Mouse (Mus musculus) embryonic facial prominence, embryonic 11.5 days (tissue): ENCODE measurements around the gene Ankmy2. TPM values are rescaled to one million over a fixed set of nuclear protein-coding genes. Genes with fewer than 3 reads are reported as not detected.

Experiments used
- ATAC-seq: fragments of 200-750 bp; cut with Nextera tagmentation; replicated peaks from 2 replicates; pipeline ENCODE4 v1.8.0; 2017; ENCODE audit warnings: low read depth; ENCODE audit not compliant: insufficient number of reproducible peaks, low FRiP score, low TSS enrichment
- DNase-seq: peaks from one replicate; pipeline ENCODE4 v3.0.0-alpha.2; 2015; ENCODE audit warnings: low spot score
- H3K27ac ChIP-seq: fragments of 300-500 bp; sonication (generic); replicated peaks from 2 replicates; pipeline ENCODE4 v1.5.1; 2014; ENCODE audit warnings: mild to moderate bottlenecking, low read depth, low read length, control low read depth
- H3K27me3 ChIP-seq: fragments of 300-500 bp; sonication (generic); 2 replicates; pipeline ENCODE4 v1.6.1; 2014; ENCODE audit warnings: mild to moderate bottlenecking, low read length, moderate library complexity, mixed read lengths; ENCODE audit not compliant: control insufficient read depth, insufficient read depth
- H3K36me3 ChIP-seq: fragments of 300-500 bp; sonication (generic); replicated peaks from 2 replicates; pipeline ENCODE4 v1.6.1; 2014; ENCODE audit warnings: low read depth, mild to moderate bottlenecking, low read length, moderate library complexity, mixed read lengths; ENCODE audit not compliant: control insufficient read depth, insufficient read depth
- H3K4me1 ChIP-seq: fragments of 300-500 bp; sonication (generic); 2 replicates; pipeline ENCODE4 v1.6.1; 2014; ENCODE audit warnings: low read length, mixed read lengths; ENCODE audit not compliant: control insufficient read depth, insufficient read depth
- H3K4me2 ChIP-seq: fragments of 300-500 bp; sonication (generic); 2 replicates; pipeline ENCODE4 v1.6.1; 2014; ENCODE audit warnings: low read depth, mild to moderate bottlenecking, control low read depth, low read length, moderate library complexity
- H3K4me3 ChIP-seq: fragments of 300-500 bp; sonication (generic); 2 replicates; pipeline ENCODE4 v1.5.1; 2014; ENCODE audit warnings: low read depth, low read length, control low read depth
- H3K9ac ChIP-seq: fragments of 300-500 bp; sonication (generic); replicated peaks from 2 replicates; pipeline ENCODE4 v1.6.1; 2014; ENCODE audit warnings: mild to moderate bottlenecking, control low read depth, low read length
- H3K9me3 ChIP-seq: fragments of 300-500 bp; sonication (generic); replicated peaks from 2 replicates; pipeline ENCODE4 v1.6.1; 2016; ENCODE audit warnings: mild to moderate bottlenecking, low read length, inconsistent platforms, mixed read lengths; ENCODE audit not compliant: control insufficient read depth
- WGBS: fragments of 180-500 bp; shearing (Covaris S2); extraction: QIAGEN DNeasy Blood & Tissue Kit; methylation state at CpG from one replicate; pipeline ENCODE4 v1.1.7; 2014; 5-methylcytosine and 5-hydroxymethylcytosine counted together
- polyA plus RNA-seq: library from polyadenylated mRNA; unstranded; fragments of >200 nt; fragmentation: Nextera tagmentation; extraction: Ambion mirVana; gene quantifications from 2 replicates; pipeline ENCODE4 v1.2.1, GENCODE M21; 2014

Gene Ankmy2
- polyA plus RNA-seq, 1 experiment from 2014 or later = 39.6 TPM

DNA sequence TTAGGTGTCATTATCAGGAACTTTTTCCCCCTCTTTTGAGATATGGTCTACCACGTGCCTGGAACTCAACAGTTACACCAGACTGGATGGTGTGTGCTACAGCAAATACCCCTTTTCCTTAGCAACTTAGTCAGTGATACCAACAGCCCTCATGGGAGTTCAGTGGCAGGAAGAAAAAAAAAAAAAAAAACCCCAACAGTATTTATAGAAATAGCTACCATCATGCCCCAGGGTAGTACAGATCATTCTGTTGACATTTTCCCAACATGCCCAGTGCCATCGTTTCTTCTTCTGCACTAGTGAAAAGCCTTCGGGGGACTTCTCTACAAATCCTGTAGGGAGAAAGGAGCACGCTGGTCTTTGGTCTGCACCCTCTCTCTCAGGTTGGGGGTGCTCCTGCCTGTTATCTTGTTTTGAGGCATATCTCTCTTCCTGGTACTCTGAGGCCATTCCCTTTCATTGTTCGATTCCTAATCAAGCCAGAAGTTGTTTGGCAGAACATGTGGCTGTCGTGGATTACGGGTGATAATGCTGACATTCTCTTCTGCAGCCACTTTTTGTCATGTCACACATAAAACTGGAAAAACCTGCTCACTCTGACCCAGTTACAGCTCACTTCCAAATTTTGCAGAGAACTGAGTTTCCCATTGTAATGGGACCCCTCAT is 7.3 kb downstream of the Ankmy2 start:
- no peak overlapping the region for H3K27ac ChIP-seq
- ATAC-seq (no peak), DNase-seq (no peak)
- H3K36me3 ChIP-seq = no peaks in the 10 kb centered on the region
- no peaks in the 10 kb centered on the region for H3K27me3 ChIP-seq
- no peaks in the 10 kb centered on the region for H3K4me1 ChIP-seq
- no peaks in the 10 kb centered on the region for H3K9me3 ChIP-seq
- WGBS = 70% methylated on average over 7 of the region's 7 CpGs
- no peak overlapping the region for H3K9ac ChIP-seq
- no peak overlapping the region for H3K4me3 ChIP-seq
- H3K4me2 ChIP-seq = no peak overlapping the region

- no peak overlapping the region for H3K4me3 ChIP-seq
Observed at GRCm38 (mm10) chr12:36165299-36165698, 8.4 kb downstream of the Ankmy2 start.

DNA sequence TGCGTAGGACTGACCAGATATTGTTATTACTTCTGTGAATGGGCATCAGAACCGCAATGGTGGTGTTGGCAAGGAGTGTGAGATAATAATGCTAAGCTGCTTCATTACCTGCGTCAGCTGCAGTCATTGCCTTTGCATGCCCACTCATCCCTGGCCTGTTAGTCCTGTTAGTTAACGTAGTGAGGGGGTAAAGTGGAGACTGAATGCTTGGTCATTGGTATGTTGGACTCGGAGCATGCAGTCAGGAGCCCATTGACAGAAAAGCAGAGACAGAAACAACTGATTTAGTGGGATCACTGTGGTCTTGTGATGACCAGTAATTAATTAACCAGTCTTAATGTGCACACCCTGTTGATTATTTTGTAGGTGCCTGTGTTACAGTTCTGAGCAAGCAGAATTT is 20.3 kb downstream of the Ankmy2 start:
- WGBS = 94% methylated on average over 5 of the region's 5 CpGs
- Histone ChIP-seq H3K4me1 (no peaks in the 10 kb centered on the region), H3K9me3 (no peaks in the 10 kb centered on the region), H3K9ac (no peak overlapping the region), H3K27me3 (no peaks in the 10 kb centered on the region), H3K4me3 (no peak overlapping the region), H3K4me2 (no peak overlapping the region), H3K36me3 (no peaks in the 10 kb centered on the region; the same call in 1 of the 2 replicates), H3K27ac (no peak overlapping the region)
- DNase-seq (no peak), ATAC-seq (no peak)

More at GRCm38 (mm10) chr12:36165299-36165698, 8.4 kb downstream of the Ankmy2 start:
- H3K9ac ChIP-seq = no peak overlapping the region
- no peak overlapping the region for H3K27ac ChIP-seq
- WGBS = 18% methylated on average over 1 of the region's 1 CpGs
- DNase-seq = no peak
- H3K9me3 ChIP-seq = no peaks in the 10 kb centered on the region
- H3K4me2 ChIP-seq = no peak overlapping the region
- no peak for ATAC-seq
- H3K27me3 ChIP-seq = no peaks in the 10 kb centered on the region
- no peaks in the 10 kb centered on the region for H3K36me3 ChIP-seq
- H3K4me1 ChIP-seq = no peaks in the 10 kb centered on the region

GRCm38 (mm10) chr12:36182570-36182969 is 25.7 kb downstream of the Ankmy2 start:
- Histone ChIP-seq H3K36me3 (peaks cover 4% of the 10 kb centered on the region), H3K4me1 (no peaks in the 10 kb centered on the region), H3K4me2 (no peak overlapping the region), H3K27ac (no peak overlapping the region), H3K27me3 (no peaks in the 10 kb centered on the region), H3K9ac (no peak overlapping the region), H3K4me3 (no peak overlapping the region), H3K9me3 (no peaks in the 10 kb centered on the region)
- 73% methylated on average over 6 of the region's 6 CpGs for WGBS
- DNase-seq (no peak), ATAC-seq (no peak)

DNA sequence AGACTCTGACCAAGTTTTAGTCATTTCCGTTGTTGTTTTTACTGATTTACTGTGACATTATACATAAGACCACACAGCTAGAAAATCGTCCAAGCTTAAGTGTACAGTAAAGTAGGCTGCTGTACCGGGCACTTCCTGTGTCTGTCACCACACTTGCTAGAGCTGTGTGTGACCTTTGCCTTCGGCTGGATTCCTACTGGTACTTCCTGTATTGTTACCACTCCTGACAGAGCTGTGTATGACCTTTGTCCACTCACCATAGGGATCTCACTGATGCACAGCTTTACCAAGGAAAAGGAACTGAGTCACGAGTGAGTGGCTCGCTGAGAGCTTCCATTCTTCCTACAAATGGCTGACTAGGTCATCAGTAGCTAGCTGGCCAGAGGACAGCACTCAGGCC is 30.2 kb downstream of the Ankmy2 start:
- no peak for ATAC-seq
- Histone ChIP-seq H3K4me2 (no peak overlapping the region), H3K9ac (no peak overlapping the region), H3K9me3 (no peaks in the 10 kb centered on the region), H3K27ac (no peak overlapping the region), H3K36me3 (peaks cover 4% of the 10 kb centered on the region), H3K4me3 (no peak overlapping the region), H3K27me3 (no peaks in the 10 kb centered on the region), H3K4me1 (no peaks in the 10 kb centered on the region)
- 64% methylated on average over 6 of the region's 6 CpGs for whole genome bisulfite sequencing
- no peak for DNase-seq

- ATAC-seq (no peak), DNase-seq (no peak)
- no peaks in the 10 kb centered on the region for H3K27me3 ChIP-seq
- no peaks in the 10 kb centered on the region; the same call in 1 of the 2 replicates for H3K36me3 ChIP-seq
- no peak overlapping the region for H3K4me2 ChIP-seq
- 92% methylated on average over 3 of the region's 3 CpGs for WGBS
- no peak overlapping the region for H3K4me3 ChIP-seq
- no peak overlapping the region for H3K9ac ChIP-seq
- no peaks in the 10 kb centered on the region for H3K4me1 ChIP-seq
- no peaks in the 10 kb centered on the region for H3K9me3 ChIP-seq
- no peak overlapping the region for H3K27ac ChIP-seq
Observed at GRCm38 (mm10) chr12:36189610-36190009, 32.7 kb downstream of the Ankmy2 start.

DNA sequence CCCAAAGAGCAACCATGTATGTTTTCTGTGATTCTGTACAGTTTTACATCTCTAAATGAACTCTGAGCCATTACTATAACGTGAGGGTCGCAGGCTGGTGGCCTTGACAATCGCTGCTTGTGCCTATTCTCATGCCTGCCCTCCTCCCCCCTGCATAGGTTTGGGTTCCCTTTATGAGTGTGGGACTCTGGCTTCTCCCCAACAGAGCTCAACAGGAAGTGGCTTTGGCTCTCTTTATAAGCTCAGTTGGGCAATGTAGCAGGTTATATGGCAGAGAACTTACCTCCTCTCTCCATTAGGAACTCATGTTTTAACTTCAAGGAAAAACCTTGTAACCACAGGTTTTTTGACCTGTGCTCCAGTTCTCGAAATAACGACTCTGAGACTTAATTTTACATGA is 33.4 kb downstream of the Ankmy2 start:
- no peaks in the 10 kb centered on the region; the same call in none of the 2 replicates for H3K36me3 ChIP-seq
- H3K4me2 ChIP-seq = no peak overlapping the region
- ATAC-seq (no peak), DNase-seq (no peak)
- no peaks in the 10 kb centered on the region for H3K9me3 ChIP-seq
- no peak overlapping the region for H3K27ac ChIP-seq
- no peaks in the 10 kb centered on the region for H3K4me1 ChIP-seq
- H3K9ac ChIP-seq = no peak overlapping the region
- no peaks in the 10 kb centered on the region for H3K27me3 ChIP-seq
- 90% methylated on average over 5 of the region's 5 CpGs for WGBS
- H3K4me3 ChIP-seq = no peak overlapping the region

DNA sequence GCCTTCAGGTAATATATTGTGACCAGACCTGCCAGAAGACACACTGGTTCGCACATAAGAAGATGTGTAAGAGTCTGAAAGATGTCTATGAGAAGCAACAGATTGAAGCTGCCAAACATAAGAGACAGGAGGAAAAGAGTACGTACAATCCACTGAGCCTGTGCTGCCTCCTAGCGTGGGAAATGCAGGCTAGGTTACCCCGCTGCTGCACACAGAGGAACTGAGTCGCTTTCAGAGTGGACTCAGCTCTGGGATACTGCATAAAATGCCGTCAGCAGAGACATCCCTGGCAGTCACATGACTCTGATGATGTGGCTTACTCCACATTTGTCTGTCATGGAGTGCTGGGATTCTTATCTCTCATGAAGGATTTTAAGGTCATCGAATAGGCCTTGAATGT is 38.1 kb downstream of the Ankmy2 start:
- Histone ChIP-seq H3K27me3 (no peaks in the 10 kb centered on the region), H3K4me2 (no peak overlapping the region), H3K4me3 (no peak overlapping the region), H3K9ac (no peak overlapping the region), H3K9me3 (peaks cover 4% of the 10 kb centered on the region), H3K4me1 (no peaks in the 10 kb centered on the region), H3K36me3 (peaks cover 21% of the 10 kb centered on the region), H3K27ac (no peak overlapping the region)
- DNase-seq (no peak), ATAC-seq (no peak)
- WGBS = 95% methylated on average over 7 of the region's 7 CpGs
